Mouse (Mus musculus) brown adipose tissue, adult 24 weeks (tissue): ENCODE data around the gene Crim1. TPM values are rescaled to one million over a fixed set of nuclear protein-coding genes. Genes with fewer than 3 reads are reported as not detected.

Source experiments
- H3K27ac ChIP-seq: fragments of 200-500 bp; replicated peaks from 2 replicates; pipeline ENCODE4 v1.5.1; 2012; ENCODE audit warnings: low read depth, mild to moderate bottlenecking, low read length
- H3K4me1 ChIP-seq: fragments of 200-500 bp; 2 replicates; pipeline ENCODE4 v1.6.1; 2012; ENCODE audit warnings: low read length, mixed read lengths; ENCODE audit not compliant: control insufficient read depth, insufficient read depth, insufficient read length
- H3K4me3 ChIP-seq: fragments of 200-500 bp; 2 replicates; pipeline ENCODE4 v1.5.1; 2012; ENCODE audit warnings: low read depth, mild to moderate bottlenecking, low read length, moderate library complexity; ENCODE audit not compliant: insufficient read depth
- polyA plus RNA-seq: library from polyadenylated mRNA; stranded (reverse); fragments of >200 nt; gene quantifications from 2 replicates; pipeline ENCODE4 v1.2.4, GENCODE M21; 2012; ENCODE audit not compliant: missing spikeins, insufficient read depth, insufficient read length

Crim1 gene
- polyA plus RNA-seq, 1 experiment, result 6.8 TPM

DNA sequence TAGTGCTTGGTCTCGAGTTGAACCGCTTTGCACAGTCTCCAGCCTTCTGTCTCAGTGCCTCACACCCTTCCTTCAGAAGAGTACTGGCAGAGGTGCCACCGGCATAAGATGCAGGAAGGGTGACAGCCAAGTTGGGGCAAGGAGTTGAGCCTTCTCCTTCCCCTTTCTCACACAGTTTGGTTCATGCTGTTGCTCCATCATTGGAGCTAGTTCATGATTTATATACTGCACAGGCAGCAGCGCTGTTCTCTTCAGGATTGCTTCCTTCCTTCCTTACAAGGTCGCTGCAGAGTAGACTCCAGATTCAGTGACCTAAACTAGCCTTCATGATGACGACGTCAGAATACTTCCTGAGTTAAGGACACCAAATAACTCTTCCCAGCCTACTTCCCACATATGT is 166.0 kb downstream of the Crim1 start:
- H3K4me3 ChIP-seq, result no peak overlapping the region
- peaks cover 27% of the 10 kb centered on the region for H3K4me1 ChIP-seq
- H3K27ac ChIP-seq, result 0 out of 2 replicates have a peak overlapping the region, but pooled peaks have one; percentile 38

DNA sequence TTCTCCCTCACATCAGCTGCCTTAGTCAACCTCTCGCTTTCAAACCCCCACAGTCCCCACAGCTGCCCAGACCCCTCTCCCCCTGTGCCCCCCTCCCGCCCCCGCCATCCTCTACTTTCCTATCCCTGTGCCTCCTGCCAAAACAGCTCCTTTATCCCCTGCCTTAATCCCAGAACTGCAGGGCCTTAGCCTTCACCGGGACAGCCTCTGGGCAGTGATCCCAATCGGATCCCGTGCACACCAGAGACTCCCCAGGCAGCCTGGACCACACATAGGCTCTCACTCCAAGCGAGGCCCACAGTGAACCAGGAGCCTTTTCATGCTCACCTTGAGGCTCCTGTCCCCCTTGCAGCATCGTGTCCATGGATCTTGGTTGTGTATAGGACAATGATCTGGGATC is 168.4 kb downstream of the Crim1 start:
- no peak overlapping the region for H3K27ac ChIP-seq
- no peak overlapping the region for H3K4me3 ChIP-seq
- H3K4me1 ChIP-seq, result peaks cover 13% of the 10 kb centered on the region; the same call in 1 of the 2 replicates

DNA sequence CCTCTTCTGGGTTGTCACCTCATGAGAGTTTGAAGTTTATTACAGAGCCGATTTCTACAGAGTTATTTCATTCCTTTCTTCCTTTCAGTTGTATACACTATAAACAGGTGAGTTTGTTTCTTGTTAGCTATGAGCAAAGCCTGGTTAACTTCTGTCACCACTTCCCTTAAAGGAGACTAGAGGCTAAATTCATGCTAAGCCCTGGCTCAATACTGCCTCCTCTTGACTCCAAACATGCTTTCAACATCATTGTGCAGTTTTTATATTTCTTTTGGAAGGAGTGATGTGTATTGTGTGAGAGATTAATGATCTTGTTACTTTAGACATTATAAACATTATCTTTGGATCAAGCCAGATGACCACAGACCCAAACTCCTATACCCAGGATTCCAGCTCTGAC is 170.4 kb downstream of the Crim1 start:
- H3K27ac ChIP-seq, result no peak overlapping the region
- peaks cover 15% of the 10 kb centered on the region for H3K4me1 ChIP-seq

DNA sequence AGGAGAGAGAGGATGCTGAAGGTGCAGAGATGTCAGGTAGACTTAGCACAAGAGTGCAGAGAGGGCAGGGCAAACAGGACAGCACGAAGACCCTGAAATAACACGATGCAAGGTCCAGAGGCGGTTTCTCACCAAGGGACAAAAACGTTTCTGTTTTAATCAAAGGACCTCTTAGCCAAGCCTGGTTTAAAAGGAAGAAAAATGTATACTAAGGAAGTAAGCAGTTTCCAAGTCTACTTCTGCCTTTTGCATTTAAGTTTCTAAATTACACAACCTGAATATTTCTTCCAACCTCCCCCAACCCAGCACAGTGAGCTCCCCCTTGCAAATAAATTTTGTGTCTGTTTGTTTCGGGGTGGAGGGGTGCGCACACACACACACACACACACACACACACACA is 173.1 kb downstream of the Crim1 start:
- Histone ChIP-seq H3K27ac (0 out of 2 replicates have a peak overlapping the region, but pooled peaks have one; percentile 13), H3K4me1 (peaks cover 8% of the 10 kb centered on the region), H3K4me3 (no peak overlapping the region)

More for the DNA sequence above, 170.4 kb downstream of the Crim1 start:
- H3K4me3 ChIP-seq, result no peak overlapping the region

DNA sequence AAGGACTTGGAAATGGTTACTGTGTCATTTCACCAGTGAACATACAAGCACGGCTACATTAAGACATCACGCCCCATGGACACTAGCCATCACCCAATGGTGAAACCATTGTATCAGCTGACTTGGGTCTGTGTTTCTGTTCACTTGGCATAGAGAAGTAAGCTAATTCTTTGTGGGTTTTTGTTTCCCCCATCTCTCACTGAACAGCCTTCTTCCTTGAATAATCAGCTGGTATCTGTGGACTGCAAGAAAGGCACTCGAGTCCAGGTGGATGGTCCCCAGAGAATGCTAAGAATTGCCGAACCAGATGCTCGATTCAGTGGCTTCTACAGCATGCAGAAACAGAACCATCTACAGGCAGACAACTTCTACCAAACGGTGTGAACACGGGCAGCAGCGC is 173.8 kb downstream of the Crim1 start:
- Histone ChIP-seq H3K4me1 (peaks cover 8% of the 10 kb centered on the region), H3K27ac (no peak overlapping the region; the same call in 1 of the 2 replicates), H3K4me3 (no peak overlapping the region)

DNA sequence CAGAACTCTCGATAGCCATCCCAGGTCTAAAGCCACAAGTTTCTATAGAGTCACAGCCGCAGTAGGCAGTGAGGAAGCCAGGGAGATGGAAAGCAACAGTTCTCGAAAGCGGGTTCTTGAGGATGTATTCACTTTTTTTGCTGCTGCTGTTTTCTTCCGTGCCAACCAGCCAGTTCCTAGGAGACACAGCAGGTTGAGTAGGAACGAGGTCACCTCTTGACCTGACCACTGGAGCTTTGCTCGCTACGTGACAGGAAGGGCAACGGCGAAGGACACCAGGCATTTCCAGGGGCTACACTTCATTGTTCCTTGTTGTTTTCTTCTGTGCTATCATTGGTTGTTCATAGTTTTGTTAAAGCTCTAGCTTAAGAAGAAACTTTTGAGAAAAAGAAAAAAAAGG is 174.7 kb downstream of the Crim1 start:
- H3K4me1 ChIP-seq, result peaks cover 12% of the 10 kb centered on the region
- no peak overlapping the region for H3K4me3 ChIP-seq
- H3K27ac ChIP-seq, result peak overlapping the region; percentile 54

DNA sequence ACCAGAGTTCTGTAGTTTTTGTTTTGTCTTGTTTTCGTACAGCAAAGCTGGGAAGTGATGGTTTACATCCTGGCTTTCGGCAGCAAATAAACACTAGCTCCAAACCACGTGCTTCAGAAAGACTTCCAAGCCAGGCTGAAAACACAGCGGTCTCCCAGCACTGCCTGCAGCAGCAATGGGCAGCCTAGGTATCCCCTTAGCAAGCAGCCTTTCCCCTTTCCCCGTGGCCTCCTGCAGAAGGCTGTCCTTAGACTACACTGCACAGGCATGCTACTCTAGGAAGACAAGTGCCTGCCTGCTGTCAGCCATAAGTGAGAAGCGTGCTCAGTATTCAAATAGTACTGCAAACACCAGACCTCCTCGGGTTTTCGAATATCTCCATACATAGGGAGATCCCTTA is 176.5 kb downstream of the Crim1 start:
- Histone ChIP-seq H3K4me3 (no peak overlapping the region), H3K4me1 (peaks cover 12% of the 10 kb centered on the region), H3K27ac (no peak overlapping the region)

DNA sequence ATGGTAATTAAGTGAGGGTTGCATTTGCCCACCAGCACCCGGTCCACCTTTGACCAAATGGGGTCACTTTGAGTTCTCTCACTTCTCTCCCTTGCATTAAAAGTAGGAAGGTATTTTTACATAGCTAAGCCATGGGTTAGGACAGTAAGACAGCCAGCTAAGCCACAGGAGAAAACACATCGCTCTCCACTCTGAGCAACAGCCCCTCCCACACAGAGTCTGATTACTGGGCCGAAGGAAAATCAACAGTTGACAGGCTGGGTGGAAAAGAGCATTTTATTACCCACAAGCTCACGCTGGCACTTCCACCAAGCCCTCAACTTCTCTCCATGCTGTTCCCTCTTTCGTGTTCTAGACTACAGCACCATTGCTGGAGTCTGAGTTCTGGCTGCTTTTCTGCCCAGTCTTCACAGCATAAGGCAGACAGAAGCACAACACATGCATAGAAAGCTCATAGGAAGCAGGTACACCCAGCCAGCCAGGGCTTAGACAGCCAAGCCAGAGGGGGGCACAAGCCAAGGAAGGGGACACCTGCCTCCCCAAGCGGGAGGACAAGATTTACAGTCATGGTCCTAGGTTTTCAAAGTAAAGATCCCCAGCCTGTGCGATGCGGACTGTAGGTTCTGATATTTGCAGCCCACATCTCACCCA is 179.2 kb downstream of the Crim1 start:
- Histone ChIP-seq H3K27ac (no peak overlapping the region), H3K4me1 (peaks cover 9% of the 10 kb centered on the region), H3K4me3 (no peak overlapping the region)

DNA sequence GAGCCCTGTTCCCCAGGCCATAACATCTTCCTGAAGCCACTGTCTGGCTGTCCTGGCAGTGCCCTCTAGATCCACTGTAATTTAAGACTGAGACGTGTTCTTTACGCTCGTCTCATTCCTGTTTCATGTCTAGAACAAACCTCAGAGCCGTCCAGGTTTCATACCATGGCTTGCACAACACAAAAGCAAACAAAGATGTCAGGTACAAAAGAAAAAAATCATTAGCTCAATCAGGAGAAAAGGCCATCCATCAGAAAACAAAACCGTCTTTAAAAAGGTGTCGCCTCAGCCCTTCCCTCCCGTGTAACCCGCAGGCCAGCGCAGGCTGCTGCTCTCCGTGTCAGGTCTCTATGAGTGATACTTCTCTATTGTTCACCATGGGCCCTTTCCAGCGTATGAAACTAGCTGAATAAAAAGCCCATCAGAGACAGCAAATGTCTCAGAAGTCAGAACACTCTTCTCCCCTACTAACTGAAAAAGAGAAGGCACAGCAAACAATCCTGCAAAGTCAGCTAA is 179.7 kb downstream of the Crim1 start:
- Histone ChIP-seq H3K4me1 (peaks cover 5% of the 10 kb centered on the region), H3K27ac (no peak overlapping the region), H3K4me3 (no peak overlapping the region)

DNA sequence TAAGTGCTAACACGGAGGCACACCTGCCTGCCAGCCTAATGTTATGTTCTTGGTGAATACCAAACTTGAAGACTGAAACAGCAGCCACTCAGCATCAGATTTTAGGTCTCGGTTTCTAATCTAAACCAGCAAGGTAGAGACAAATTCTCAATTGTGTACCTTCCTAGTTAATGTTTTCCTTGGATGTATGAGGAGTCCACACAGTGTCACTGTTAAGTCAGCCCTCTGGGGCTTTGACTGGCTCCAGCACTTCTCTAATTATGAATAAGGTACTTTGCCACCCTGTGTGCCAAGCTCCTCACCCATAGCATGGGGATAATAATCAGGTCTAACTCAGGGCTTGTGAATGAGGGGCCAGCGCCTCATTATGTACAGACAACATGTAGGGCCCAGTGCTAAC is 182.3 kb downstream of the Crim1 start:
- no peak overlapping the region for H3K4me3 ChIP-seq
- 0 out of 2 replicates have a peak, but pooled peaks cover 4% of the 10 kb centered on the region for H3K4me1 ChIP-seq
- no peak overlapping the region for H3K27ac ChIP-seq

DNA sequence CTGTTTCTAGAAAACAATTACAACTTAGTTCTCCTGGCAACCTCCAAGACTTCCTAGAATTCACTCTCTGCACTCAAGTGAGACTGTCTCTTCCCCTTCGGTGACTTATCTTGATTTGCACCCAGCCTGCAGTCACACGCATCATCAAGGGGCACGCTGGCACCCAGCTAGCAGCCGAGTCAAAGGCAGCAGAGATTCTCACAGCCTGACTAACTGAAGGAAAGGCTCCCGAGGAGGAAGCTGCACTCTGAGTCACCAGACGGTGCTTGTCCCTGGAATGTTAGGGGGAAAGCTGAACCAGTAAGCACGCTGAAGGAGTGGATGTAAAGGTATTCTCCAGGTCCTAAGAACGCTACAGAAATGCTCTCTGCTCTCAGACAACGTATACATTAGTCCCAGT is 187.6 kb downstream of the Crim1 start:
- H3K4me3 ChIP-seq, result no peak overlapping the region
- H3K27ac ChIP-seq, result no peak overlapping the region
- H3K4me1 ChIP-seq, result peaks cover 4% of the 10 kb centered on the region; the same call in 1 of the 2 replicates

DNA sequence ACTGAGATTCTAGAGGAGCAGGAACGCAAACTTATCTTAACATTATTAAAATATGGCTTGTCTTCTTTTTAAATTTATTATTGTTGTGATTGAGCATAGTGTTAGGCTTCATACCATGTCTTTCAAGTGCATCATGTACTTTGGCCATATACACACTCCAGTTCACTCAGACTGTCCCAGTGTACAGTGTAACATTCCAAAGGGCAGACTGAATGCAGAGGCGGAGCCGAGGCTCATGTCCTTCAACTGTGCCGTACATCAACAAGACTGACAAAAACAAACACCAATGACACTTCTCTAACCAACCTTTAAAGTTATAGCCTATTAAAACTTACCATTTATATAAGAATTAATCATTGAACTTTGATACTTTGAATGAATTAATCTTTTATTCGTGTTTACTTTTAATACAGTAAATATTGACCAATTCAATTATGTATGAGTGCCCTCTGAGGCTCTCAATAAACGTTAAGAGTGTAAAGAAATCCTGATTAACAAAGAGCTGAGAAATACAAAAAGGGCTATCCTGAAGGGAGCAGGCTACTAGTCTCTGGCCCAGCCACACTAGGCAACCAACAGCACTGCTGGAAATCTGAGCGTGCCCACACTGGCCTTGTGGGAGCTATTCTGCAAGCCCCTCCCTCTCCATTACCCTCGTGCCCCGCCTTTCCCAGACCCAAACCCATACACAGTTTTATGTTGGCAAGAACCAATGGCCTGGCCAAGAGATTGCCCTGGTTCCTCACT is 188.2 kb downstream of the Crim1 start:
- Histone ChIP-seq H3K27ac (no peak overlapping the region), H3K4me3 (no peak overlapping the region), H3K4me1 (peaks cover 4% of the 10 kb centered on the region; the same call in 1 of the 2 replicates)

DNA sequence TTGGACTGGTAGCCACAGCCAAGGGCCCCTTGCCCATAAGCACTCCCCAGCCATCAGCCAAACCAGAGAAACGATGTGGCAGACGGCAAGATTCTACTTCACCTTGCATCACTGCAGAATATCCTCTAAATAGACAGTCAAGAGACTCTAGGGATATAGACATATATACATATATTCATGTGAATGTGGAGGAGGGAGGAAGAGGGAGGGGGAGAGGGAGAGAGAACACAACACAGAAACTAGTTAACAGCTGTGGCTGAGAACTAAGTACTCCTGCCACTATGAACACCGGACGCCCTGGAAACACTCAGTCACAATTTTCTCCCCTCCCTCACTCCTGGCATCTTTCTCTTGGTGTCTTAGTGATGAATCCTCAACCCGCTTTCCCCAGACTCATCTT is 189.5 kb downstream of the Crim1 start:
- no peak overlapping the region for H3K27ac ChIP-seq
- peaks cover 6% of the 10 kb centered on the region; the same call in 1 of the 2 replicates for H3K4me1 ChIP-seq
- H3K4me3 ChIP-seq, result no peak overlapping the region

DNA sequence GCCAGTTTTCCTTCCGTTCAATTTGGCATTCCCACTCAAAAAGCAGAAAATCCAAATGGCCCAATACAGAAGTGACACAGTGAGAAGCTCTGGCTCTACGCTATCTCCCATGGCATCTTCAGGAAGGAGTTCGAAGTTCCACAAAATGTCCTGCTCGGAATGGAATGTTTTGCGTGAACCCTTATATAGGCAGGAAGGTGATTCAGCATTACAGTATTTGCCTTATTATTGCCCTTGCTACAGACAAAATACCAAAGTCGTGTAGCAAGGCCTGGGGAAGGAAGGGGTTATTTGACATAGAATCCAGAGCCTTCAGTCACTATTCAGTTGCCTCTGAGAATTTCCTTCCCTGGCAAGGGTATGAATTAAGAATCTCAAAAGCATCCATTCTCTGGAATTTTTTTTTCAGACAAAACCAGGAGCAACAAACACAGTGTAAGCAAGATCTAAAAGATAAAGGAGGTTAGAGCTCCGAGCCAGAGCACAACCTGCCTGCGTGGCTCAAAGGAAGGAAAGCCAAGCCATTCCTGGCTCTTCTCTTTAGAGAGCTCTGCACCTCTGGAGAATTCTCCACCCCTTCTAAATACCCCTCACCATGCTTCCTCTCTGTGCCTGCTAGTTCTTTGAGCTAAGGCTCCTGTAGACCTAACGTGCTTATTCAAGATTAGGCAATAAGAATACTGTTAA is 192.5 kb downstream of the Crim1 start:
- H3K4me3 ChIP-seq, result no peak overlapping the region
- peaks cover 6% of the 10 kb centered on the region; the same call in 1 of the 2 replicates for H3K4me1 ChIP-seq
- H3K27ac ChIP-seq, result peak overlapping the region; percentile 19
